Mouse (Mus musculus): ENCODE measurements at regions not wholly inside any gene's neighbourhood (a gene's known extent, or its start where the extent isn't known, plus 50 kb on each side); places are given as distances from the start of the nearest gene placed in this dataset.

GRCm38 (mm10) chr10:25601471-25601870, 65.4 kb upstream of the Smlr1 start:
- no peak for TF ChIP-seq POLR2A (IDR thresholded peaks at IDR 0.05; ENCODE audit: low read depth, low read length)
- no peak for TF ChIP-seq CTCF (IDR thresholded peaks at IDR 0.05; ENCODE audit: borderline replicate concordance, insufficient read depth, low read length)
